Mouse (Mus musculus) spleen, postnatal 36 days (tissue): ENCODE results near the gene Atp11c.

Experiments used
- DNase-seq, 2 experiments: peaks; one replicate each; pipeline ENCODE4 v3.0.0; 2022; ENCODE audit warnings: low spot score in 2 of 2, mixed read lengths in 1 of 2

Atp11c gene

GRCm38 (mm10) chrX:60592598-60592997, at the start of gene Atp11c:
Atp11c (minus strand) TSS chrX:60592698.
- no peak for DNase-seq

GRCm38 (mm10) chrX:60609202-60609601, 16.7 kb upstream of the Atp11c start:
- DNase-seq, result no peak

GRCm38 (mm10) chrX:60570539-60570938, 22.0 kb downstream of the Atp11c start:
- no peak for DNase-seq

GRCm38 (mm10) chrX:60569047-60569446, 23.5 kb downstream of the Atp11c start:
- DNase-seq, result no peak

- DNase-seq, result no peak
Measured at GRCm38 (mm10) chrX:60555242-60555641, 37.3 kb downstream of the Atp11c start.

GRCm38 (mm10) chrX:60547444-60548304, 44.8 kb downstream of the Atp11c start:
- no peak for DNase-seq

- DNase-seq, result no peak
Measured at GRCm38 (mm10) chrX:60547098-60547443, 45.4 kb downstream of the Atp11c start.

- DNase-seq, result no peak
Measured at GRCm38 (mm10) chrX:60545906-60546305, 46.6 kb downstream of the Atp11c start.

- no peak for DNase-seq
Measured at GRCm38 (mm10) chrX:60545444-60545843, 47.1 kb downstream of the Atp11c start.

- DNase-seq, result no peak
Measured at GRCm38 (mm10) chrX:60544098-60544497, 48.4 kb downstream of the Atp11c start.

GRCm38 (mm10) chrX:60542901-60543300, 49.6 kb downstream of the Atp11c start:
- DNase-seq, result no peak

- DNase-seq, result no peak
Measured at GRCm38 (mm10) chrX:60539149-60539548, 53.3 kb downstream of the Atp11c start, which contains the start of gene Gm7073. Gm7073 (minus strand) TSS chrX:60539249.

- no peak for DNase-seq
Measured at GRCm38 (mm10) chrX:60503995-60504394, 88.5 kb downstream of the Atp11c start.

GRCm38 (mm10) chrX:60497750-60498149, 94.7 kb downstream of the Atp11c start:
- no peak for DNase-seq

GRCm38 (mm10) chrX:60495308-60495707, 97.2 kb downstream of the Atp11c start:
- DNase-seq, result no peak

- no peak for DNase-seq
Measured at GRCm38 (mm10) chrX:60463786-60464185, 128.7 kb downstream of the Atp11c start.

- no peak for DNase-seq
Measured at GRCm38 (mm10) chrX:60414563-60415111, 177.9 kb downstream of the Atp11c start.

GRCm38 (mm10) chrX:60405681-60406080, 186.8 kb downstream of the Atp11c start:
- no peak for DNase-seq

- peak; percentile 89 to 90 for DNase-seq
Measured at GRCm38 (mm10) chrX:60404668-60405044, 187.8 kb downstream of the Atp11c start.

- peak; percentile 61 to 67 for DNase-seq
Measured at GRCm38 (mm10) chrX:60403764-60404667, 188.5 kb downstream of the Atp11c start.

GRCm38 (mm10) chrX:60403062-60403763, 189.3 kb downstream of the Atp11c start:
- DNase-seq, result peak; percentile 19 to 21

GRCm38 (mm10) chrX:60394292-60394691, 198.2 kb downstream of the Atp11c start:
- no peak for DNase-seq
